Comparison of ENCODE assay signal across 8 mouse cellular contexts in genomic region chr11:53567224-53568014, GRCm38 (mm10). TPM values are rescaled to one million over a fixed set of nuclear protein-coding genes. Genes with fewer than 3 reads are reported as not detected.
DNase-seq lines count a peak whose midpoint lies in the region; ATAC-seq and TF ChIP-seq lines count a peak whose summit lies in the region.

TSS of gene Kif3a (plus strand) at chr11:53567379.

- H3K9ac ChIP-seq in kidney, embryonic 14.5 days (ENCODE audit: low read depth, low read length): peak within 1 kb of the TSS; percentile 79
- peak within 1 kb of the TSS; percentile 77 for H3K9ac ChIP-seq in limb, embryonic 15.5 days

- WGBS in kidney, embryonic 14.5 days: under 1% methylated on average over 69 of the region's 69 CpGs
- under 1% methylated on average over 68 of the region's 69 CpGs for WGBS in limb, embryonic 15.5 days

- peak within 1 kb of the TSS; percentile 92 for H3K4me3 ChIP-seq in bone marrow macrophage, adult 2 months (ENCODE audit: insufficient read depth, low read length)
- H3K4me3 ChIP-seq in embryonic fibroblast, embryonic 13.5 days (ENCODE audit: insufficient read depth, low read length): peak within 1 kb of the TSS; percentile 46
- H3K4me3 ChIP-seq in kidney, embryonic 14.5 days (ENCODE audit: low read length): peak within 1 kb of the TSS; percentile 97
- H3K4me3 ChIP-seq in limb, embryonic 15.5 days: peak within 1 kb of the TSS; percentile 92

- H3K36me3 ChIP-seq in kidney, embryonic 14.5 days (ENCODE audit: control insufficient read depth, insufficient read depth, low read length): 0 out of 2 replicates have a peak, but pooled peaks cover 5% of the 10 kb centered on the region
- H3K36me3 ChIP-seq in limb, embryonic 15.5 days: peaks cover 8% of the 10 kb centered on the region; the same call in 1 of the 2 replicates

- peak; percentile 96 for DNase-seq in A20 (ENCODE audit: low read depth, low spot score)
- peak; percentile 95 for DNase-seq in heart, adult 9 months (ENCODE audit: low spot score in 2 of 2)
- DNase-seq in monocyte, adult 2 months (ENCODE audit: low read depth in 1 of 2, low spot score in 2 of 2): peak; percentile 74 to 89
- DNase-seq in spleen, postnatal 36 days (ENCODE audit: low spot score in 2 of 2): peak; percentile 92 to 95

- H3K27me3 ChIP-seq in kidney, embryonic 14.5 days (ENCODE audit: control insufficient read depth, insufficient read depth, low read length): no peaks in the 10 kb centered on the region
- H3K27me3 ChIP-seq in limb, embryonic 15.5 days: no peaks in the 10 kb centered on the region

- peak; percentile 96 for ATAC-seq in kidney, embryonic 14.5 days (ENCODE audit: low FRiP score, low TSS enrichment)
- peak; percentile 95 for ATAC-seq in limb, embryonic 15.5 days (ENCODE audit: insufficient number of reproducible peaks, low FRiP score, low TSS enrichment, low read depth)

- H3K4me2 ChIP-seq in kidney, embryonic 14.5 days (replicated peaks; ENCODE audit: low read depth, low read length): peak within 1 kb of the TSS; percentile 77
- peak within 1 kb of the TSS; percentile 80 for H3K4me2 ChIP-seq in limb, embryonic 15.5 days

- TF ChIP-seq CTCF in bone marrow macrophage, adult 2 months (IDR thresholded peaks at IDR 0.05; ENCODE audit: low read depth, low read length): no peak
- TF ChIP-seq CTCF in embryonic fibroblast, embryonic 13.5 days (IDR thresholded peaks at IDR 0.05; ENCODE audit: borderline replicate concordance, insufficient read depth, low read length): no peak

- peaks cover 5% of the 10 kb centered on the region; the same call in 1 of the 2 replicates for H3K9me3 ChIP-seq in kidney, embryonic 14.5 days (ENCODE audit: control insufficient read depth, low read length)
- no peaks in the 10 kb centered on the region for H3K9me3 ChIP-seq in limb, embryonic 15.5 days

- peaks cover 31% of the 10 kb centered on the region for H3K4me1 ChIP-seq in bone marrow macrophage, adult 2 months (ENCODE audit: control insufficient read depth, insufficient read depth, low read length)
- H3K4me1 ChIP-seq in embryonic fibroblast, embryonic 13.5 days (ENCODE audit: control insufficient read depth, insufficient read depth, low read length): no peaks in the 10 kb centered on the region
- peaks cover 11% of the 10 kb centered on the region; the same call in 1 of the 2 replicates for H3K4me1 ChIP-seq in kidney, embryonic 14.5 days (ENCODE audit: control insufficient read depth, insufficient read depth, low read length)
- H3K4me1 ChIP-seq in limb, embryonic 15.5 days: peaks cover 9% of the 10 kb centered on the region; the same call in 1 of the 2 replicates

- TF ChIP-seq POLR2A in bone marrow macrophage, adult 2 months (IDR thresholded peaks at IDR 0.05; ENCODE audit: borderline replicate concordance, low read depth, low read length): no peak
- TF ChIP-seq POLR2A in embryonic fibroblast, embryonic 13.5 days (IDR thresholded peaks at IDR 0.05; ENCODE audit: low read depth, low read length): peak; percentile 82

- peak within 1 kb of the TSS; percentile 79 for H3K27ac ChIP-seq in bone marrow macrophage, adult 2 months (ENCODE audit: insufficient read depth, low read depth, low read length)
- no peak within 1 kb of the TSS for H3K27ac ChIP-seq in embryonic fibroblast, embryonic 13.5 days (ENCODE audit: insufficient read depth, low read length)
- H3K27ac ChIP-seq in kidney, embryonic 14.5 days (ENCODE audit: low read depth, low read length): no peak within 1 kb of the TSS; the same call in 1 of the 2 replicates
- peak within 1 kb of the TSS; percentile 34 for H3K27ac ChIP-seq in limb, embryonic 15.5 days

RNA-seq across cellular contexts. Expression of gene Kif3a, which starts in this region (rescaled TPM):
- 30.3 and 31.9 TPM in 2 replicates for polyA plus RNA-seq in bone marrow macrophage, adult 2 months (2012; ENCODE audit: insufficient read depth, insufficient read length, missing spikeins)
- 27.3 and 35.3 TPM in 2 replicates for polyA plus RNA-seq in embryonic fibroblast, embryonic 13.5 days (2011; ENCODE audit: insufficient read length, low read depth, missing spikeins)
- 65.3 and 71.0 TPM in 2 replicates for polyA plus RNA-seq in kidney, embryonic 14.5 days (2014; fragmentation: Nextera tagmentation; extraction: Ambion mirVana)
- 69.2 and 82.2 TPM in 2 replicates for polyA plus RNA-seq in limb, embryonic 15.5 days (2015; fragmentation: Nextera tagmentation; extraction: Ambion mirVana)

Comparison
In these comparisons a context has a peak if more than half of its experiments do, and no peak if none do; other contexts are left out.
1. H3K27ac ChIP-seq: peak in bone marrow macrophage, adult 2 months (single experiment) and limb, embryonic 15.5 days (single experiment); none in embryonic fibroblast, embryonic 13.5 days (single experiment) and kidney, embryonic 14.5 days (single experiment).
2. H3K4me3 ChIP-seq: peak in every context shown above with its lines; median percentile 97 in kidney, embryonic 14.5 days; 92 in bone marrow macrophage, adult 2 months; 92 in limb, embryonic 15.5 days; 46 in embryonic fibroblast, embryonic 13.5 days.
3. Peak in every context shown above with its lines, with median percentiles within 50 percentile points of each other: DNase-seq.